Mouse (Mus musculus): ENCODE data around the gene Med21. TPM values are rescaled to one million over a fixed set of nuclear protein-coding genes. Genes with fewer than 3 reads are reported as not detected.

Med21 gene
- polyA plus RNA-seq, 1 experiment, result 59.9 TPM

- Histone ChIP-seq H3K4me3 (ENCODE audit: insufficient read depth, low read depth, low read length) (no peak overlapping the region), H3K27ac (ENCODE audit: insufficient read depth, low read depth, low read length) (no peak overlapping the region), H3K27me3 (replicated peaks; ENCODE audit: control insufficient read depth, insufficient read depth, low read length) (no peaks in the 10 kb centered on the region), H3K4me1 (ENCODE audit: control insufficient read depth, insufficient read depth, low read length) (no peaks in the 10 kb centered on the region; the same call in 1 of the 2 replicates), H3K36me3 (ENCODE audit: control insufficient read depth, insufficient read depth, low read length) (no peaks in the 10 kb centered on the region)
- TF ChIP-seq POLR2A (IDR thresholded peaks at IDR 0.05; ENCODE audit: low read depth, low read length) (no peak), CTCF (conservative IDR thresholded peaks at IDR 0.05; ENCODE audit: insufficient read depth, insufficient read length, low read depth, low read length) (0 out of 2 replicates have a peak, but pooled peaks have one; percentile 12)
- WGBS, result 58% methylated on average over 2 of the region's 2 CpGs
- DNase-seq, result peak; percentile 26
Observed at GRCm38 (mm10) chr6:146660591-146660990, 18.2 kb downstream of the Med21 start.

GRCm38 (mm10) chr6:146661655-146662054, 19.3 kb downstream of the Med21 start:
- Histone ChIP-seq H3K36me3 (ENCODE audit: control insufficient read depth, insufficient read depth, low read length) (no peaks in the 10 kb centered on the region), H3K4me3 (ENCODE audit: insufficient read depth, low read depth, low read length) (no peak overlapping the region), H3K27me3 (replicated peaks; ENCODE audit: control insufficient read depth, insufficient read depth, low read length) (no peaks in the 10 kb centered on the region), H3K4me1 (ENCODE audit: control insufficient read depth, insufficient read depth, low read length) (no peaks in the 10 kb centered on the region; the same call in 1 of the 2 replicates), H3K27ac (ENCODE audit: insufficient read depth, low read depth, low read length) (no peak overlapping the region)
- no peak for DNase-seq
- 80% methylated on average over 5 of the region's 5 CpGs for WGBS
- TF ChIP-seq CTCF (conservative IDR thresholded peaks at IDR 0.05; ENCODE audit: insufficient read depth, insufficient read length, low read depth, low read length) (no peak), POLR2A (IDR thresholded peaks at IDR 0.05; ENCODE audit: low read depth, low read length) (no peak)

DNA sequence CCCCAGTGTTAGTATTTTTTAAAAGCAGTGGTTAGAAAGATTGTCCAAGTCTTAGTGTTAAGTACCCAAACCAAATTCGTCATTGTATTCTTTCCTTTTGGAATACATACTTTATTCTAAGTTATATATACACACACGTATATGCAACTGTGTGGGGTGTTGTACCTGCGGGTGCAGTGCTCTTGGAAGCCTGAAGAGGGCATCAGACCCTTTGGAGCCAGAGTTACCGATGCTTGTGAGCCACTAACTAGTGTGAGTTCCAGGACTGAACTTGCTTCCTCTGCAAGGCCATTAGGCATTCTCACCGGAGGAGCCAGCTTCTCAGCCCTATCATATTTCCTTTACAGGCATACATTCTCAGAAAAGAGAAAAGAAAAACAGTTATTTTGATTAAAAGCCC, 20.3 kb downstream of the Med21 start:
- WGBS, result 26% methylated on average over 5 of the region's 5 CpGs
- Histone ChIP-seq H3K4me1 (ENCODE audit: control insufficient read depth, insufficient read depth, low read length) (no peaks in the 10 kb centered on the region; the same call in 1 of the 2 replicates), H3K27me3 (replicated peaks; ENCODE audit: control insufficient read depth, insufficient read depth, low read length) (no peaks in the 10 kb centered on the region), H3K36me3 (ENCODE audit: control insufficient read depth, insufficient read depth, low read length) (no peaks in the 10 kb centered on the region), H3K4me3 (ENCODE audit: insufficient read depth, low read depth, low read length) (no peak overlapping the region), H3K27ac (ENCODE audit: insufficient read depth, low read depth, low read length) (no peak overlapping the region)
- DNase-seq, result peak; percentile 63
- no peak for TF ChIP-seq POLR2A (IDR thresholded peaks at IDR 0.05; ENCODE audit: low read depth, low read length)
- TF ChIP-seq CTCF (conservative IDR thresholded peaks at IDR 0.05; ENCODE audit: insufficient read depth, insufficient read length, low read depth, low read length), result peak; percentile 95

- WGBS, result 46% methylated on average over 5 of the region's 5 CpGs
- H3K4me3 ChIP-seq (ENCODE audit: insufficient read depth, low read depth, low read length), result no peak overlapping the region
- DNase-seq, result peak; percentile 87
- H3K27me3 ChIP-seq (replicated peaks; ENCODE audit: control insufficient read depth, insufficient read depth, low read length), result no peaks in the 10 kb centered on the region
- no peaks in the 10 kb centered on the region for H3K36me3 ChIP-seq (ENCODE audit: control insufficient read depth, insufficient read depth, low read length)
- no peaks in the 10 kb centered on the region; the same call in 1 of the 2 replicates for H3K4me1 ChIP-seq (ENCODE audit: control insufficient read depth, insufficient read depth, low read length)
- no peak overlapping the region for H3K27ac ChIP-seq (ENCODE audit: insufficient read depth, low read depth, low read length)
- TF ChIP-seq POLR2A (IDR thresholded peaks at IDR 0.05; ENCODE audit: low read depth, low read length) (no peak), CTCF (conservative IDR thresholded peaks at IDR 0.05; ENCODE audit: insufficient read depth, insufficient read length, low read depth, low read length) (no peak)
Observed at GRCm38 (mm10) chr6:146664116-146664515, 21.8 kb downstream of the Med21 start.

DNA sequence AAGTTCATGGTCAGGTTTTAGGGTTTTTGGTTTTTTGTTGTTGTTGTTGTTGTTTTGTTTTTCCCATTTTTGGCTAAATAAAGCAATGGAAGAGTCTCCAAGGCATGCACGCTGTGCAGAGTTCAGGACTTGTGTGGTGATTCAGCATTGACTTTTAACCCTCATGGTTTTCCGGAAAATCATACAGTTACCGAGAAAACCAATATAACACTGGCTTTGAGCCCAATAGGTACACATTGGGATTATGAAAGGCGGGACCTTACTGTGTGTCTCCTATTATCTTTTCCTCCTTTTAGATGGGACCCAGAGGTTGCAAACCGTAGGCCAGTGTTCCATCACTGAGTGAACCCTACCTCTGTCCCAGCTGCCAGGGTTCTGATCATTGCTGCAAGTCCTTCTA, 22.6 kb downstream of the Med21 start:
- no peak for DNase-seq
- 74% methylated on average over 5 of the region's 5 CpGs for WGBS
- Histone ChIP-seq H3K27me3 (replicated peaks; ENCODE audit: control insufficient read depth, insufficient read depth, low read length) (no peaks in the 10 kb centered on the region), H3K4me1 (ENCODE audit: control insufficient read depth, insufficient read depth, low read length) (no peaks in the 10 kb centered on the region; the same call in 1 of the 2 replicates), H3K27ac (ENCODE audit: insufficient read depth, low read depth, low read length) (no peak overlapping the region), H3K36me3 (ENCODE audit: control insufficient read depth, insufficient read depth, low read length) (no peaks in the 10 kb centered on the region), H3K4me3 (ENCODE audit: insufficient read depth, low read depth, low read length) (no peak overlapping the region)
- no peak for TF ChIP-seq CTCF (conservative IDR thresholded peaks at IDR 0.05; ENCODE audit: insufficient read depth, insufficient read length, low read depth, low read length)

DNA sequence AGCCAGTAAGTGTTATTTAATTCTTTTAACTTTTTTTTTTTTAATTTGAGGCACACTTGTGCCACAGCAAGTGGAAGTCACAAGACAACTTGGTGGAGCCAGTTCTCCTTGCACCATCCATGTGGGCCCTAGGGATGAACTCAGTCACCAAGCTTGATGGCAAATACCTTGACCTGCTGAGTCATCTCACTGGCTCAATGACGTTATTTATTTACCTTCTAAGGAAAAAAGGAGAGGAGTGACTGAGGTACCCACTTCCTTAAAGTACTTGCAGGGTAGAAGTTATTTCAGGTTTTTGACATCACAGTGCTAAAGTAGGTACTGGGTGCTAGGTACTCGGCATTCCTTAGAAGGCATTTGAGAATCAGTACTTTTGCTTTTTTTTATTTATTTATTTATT, 23.1 kb downstream of the Med21 start:
- no peak overlapping the region for H3K27ac ChIP-seq (ENCODE audit: insufficient read depth, low read depth, low read length)
- no peak for DNase-seq
- no peak overlapping the region for H3K4me3 ChIP-seq (ENCODE audit: insufficient read depth, low read depth, low read length)
- no peaks in the 10 kb centered on the region for H3K27me3 ChIP-seq (replicated peaks; ENCODE audit: control insufficient read depth, insufficient read depth, low read length)
- H3K4me1 ChIP-seq (ENCODE audit: control insufficient read depth, insufficient read depth, low read length), result no peaks in the 10 kb centered on the region; the same call in 1 of the 2 replicates
- WGBS, result 67% methylated on average over 2 of the region's 2 CpGs
- TF ChIP-seq POLR2A (IDR thresholded peaks at IDR 0.05; ENCODE audit: low read depth, low read length), result no peak
- no peak for TF ChIP-seq CTCF (conservative IDR thresholded peaks at IDR 0.05; ENCODE audit: insufficient read depth, insufficient read length, low read depth, low read length)
- H3K36me3 ChIP-seq (ENCODE audit: control insufficient read depth, insufficient read depth, low read length), result no peaks in the 10 kb centered on the region

GRCm38 (mm10) chr6:146666811-146667210, 24.5 kb downstream of the Med21 start:
- DNase-seq, result no peak
- H3K4me3 ChIP-seq (ENCODE audit: insufficient read depth, low read depth, low read length), result no peak overlapping the region
- no peaks in the 10 kb centered on the region; the same call in 1 of the 2 replicates for H3K4me1 ChIP-seq (ENCODE audit: control insufficient read depth, insufficient read depth, low read length)
- WGBS, result 74% methylated on average over 6 of the region's 6 CpGs
- H3K27me3 ChIP-seq (replicated peaks; ENCODE audit: control insufficient read depth, insufficient read depth, low read length), result no peaks in the 10 kb centered on the region
- TF ChIP-seq POLR2A (IDR thresholded peaks at IDR 0.05; ENCODE audit: low read depth, low read length), result no peak
- TF ChIP-seq CTCF (conservative IDR thresholded peaks at IDR 0.05; ENCODE audit: insufficient read depth, insufficient read length, low read depth, low read length), result no peak
- H3K27ac ChIP-seq (ENCODE audit: insufficient read depth, low read depth, low read length), result no peak overlapping the region
- no peaks in the 10 kb centered on the region for H3K36me3 ChIP-seq (ENCODE audit: control insufficient read depth, insufficient read depth, low read length)

All from kidney, adult 2 months (tissue).